Mouse (Mus musculus) spleen, adult 2 months (tissue): ENCODE data around the gene Trdn.

Experiments
- CTCF ChIP-seq: fragments of 200-500 bp; IDR thresholded peaks from 2 replicates; pipeline ENCODE4 v1.5.1; 2011; ENCODE audit warnings: mild to moderate bottlenecking, inconsistent platforms; ENCODE audit not compliant: insufficient read depth, insufficient read length, insufficient replicate concordance; ENCODE audit errors: extremely low read depth
- POLR2A ChIP-seq: fragments of 200-500 bp; IDR thresholded peaks from 2 replicates; pipeline ENCODE4 v1.6.1; 2011; ENCODE audit warnings: low read depth, low read length, inconsistent platforms

GRCm38 (mm10) chr10:33083627-33084158, 3.3 kb downstream of the Trdn start:
- TF ChIP-seq POLR2A (no peak), CTCF (no peak)
